Mouse (Mus musculus) small intestine, adult 2 months (tissue): ENCODE results near the gene Scmh1.

Source experiments
- CTCF ChIP-seq: fragments of 200-500 bp; IDR thresholded peaks from 2 replicates; pipeline ENCODE4 v1.5.1; 2012; ENCODE audit warnings: low read depth, mild to moderate bottlenecking, control low read depth, inconsistent platforms, low read length, moderate library complexity, mixed read lengths; ENCODE audit not compliant: insufficient replicate concordance, insufficient read length; ENCODE audit errors: extremely low read depth
- POLR2A ChIP-seq: fragments of 200-500 bp; IDR thresholded peaks from 2 replicates; pipeline ENCODE4 v1.6.1; 2012; ENCODE audit warnings: low read depth, mild to moderate bottlenecking, control low read depth, inconsistent platforms, low read length, moderate library complexity

GRCm38 (mm10) chr4:120404778-120405143, 320 bp upstream of the Scmh1 start:
- TF ChIP-seq POLR2A (no peak), CTCF (no peak)
